Mouse (Mus musculus): Measurements from ENCODE around the gene Tmprss3. TPM values are rescaled to one million over a fixed set of nuclear protein-coding genes. Genes with fewer than 3 reads are reported as not detected.

The Tmprss3 gene
- total RNA-seq, 2 experiments from 2014 or later: not detected

- TF ChIP-seq CTCF (IDR thresholded peaks at IDR 0.05): no peak
- Histone ChIP-seq H3K4me3 (no peak within 1 kb of the TSS), H3K27ac (no peak within 1 kb of the TSS)
- DNase-seq (ENCODE audit: extremely low spot score in 1 of 2, low spot score in 2 of 2): no peak
- intact Hi-C loops (cut with DNase I): no loop called here
Observed at GRCm38 (mm10) chr17:31129452-31129851, 69.3 kb downstream of the Tmprss3 start, which contains the start of gene Tff3. TSS of gene Tff3 (minus strand) at chr17:31129646.

Other genes with a start within 250 kb of the Tmprss3 start
- gene Umodl1, start 244.3 kb downstream of the Tmprss3 start, total RNA-seq (2021): under 1 TPM; 0.14 to 0.16 TPM
- 10 to 100 TPM; 76.5 to 77.6 TPM for gene Abcg1, start 141.3 kb downstream of the Tmprss3 start, total RNA-seq (2021)
- gene Tff3, start 69.3 kb downstream of the Tmprss3 start, total RNA-seq (2021): not detected
- not detected for gene Tff2, start 54.7 kb downstream of the Tmprss3 start, total RNA-seq (2021)
- gene Tff1, start 33.7 kb downstream of the Tmprss3 start, total RNA-seq (2021): not detected
- not detected for gene Ubash3a, start 8.9 kb upstream of the Tmprss3 start, total RNA-seq (2021)
- 10 to 100 TPM; 14.5 to 19.8 TPM for gene Rsph1, start 78.4 kb upstream of the Tmprss3 start, total RNA-seq (2021)
- 10 to 100 TPM in 1 of 2 experiments, 1 to 10 TPM in 1; 9.4 to 12.0 TPM for gene Slc37a1, start 87.8 kb upstream of the Tmprss3 start, total RNA-seq (2021)
- gene Pde9a, start 187.2 kb upstream of the Tmprss3 start, total RNA-seq (2021): 10 to 100 TPM; 23.7 to 25.0 TPM

Data from left cerebral cortex, adult 2 months (tissue).